In the genomic region with DNA sequence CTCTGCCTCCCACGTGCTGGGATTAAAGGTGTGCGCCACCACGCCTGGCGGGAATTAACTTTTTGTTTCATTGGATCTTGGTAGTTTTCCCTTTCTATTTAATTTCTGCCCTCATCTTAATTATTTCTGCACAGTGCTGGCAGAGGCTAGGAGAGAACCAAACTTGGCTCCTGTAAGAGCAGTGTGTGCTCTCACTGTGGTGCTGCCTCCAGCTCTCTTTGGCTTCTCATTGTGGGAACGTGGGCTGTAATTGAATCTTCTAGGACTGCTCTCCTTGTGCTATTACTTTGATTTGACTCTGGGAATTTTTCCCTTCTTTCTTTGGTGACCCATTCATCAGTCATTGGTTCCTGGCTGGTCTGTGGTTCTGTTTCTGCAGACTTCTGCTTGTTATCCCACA, we compare ENCODE assay signal across 35 mouse cellular contexts.
"Had no signal": no experiment of that assay in that cellular context is flagged by ENCODE, and none has a peak within 500 bp of the region (broad histone marks: within the 10 kb centered on the region; RNA-seq: fewer than 3 reads in every experiment).

No protein-coding gene starts in this region.

- DNase-seq: heart, postnatal 10 days; heart, postnatal 14 days; heart, postnatal 36 days; heart, postnatal 4 days; kidney, adult 11 months; kidney, adult 18-20 months; kidney, adult 2 months; kidney, adult 8-10 months; kidney, adult 9 months; kidney, postnatal 10 days; kidney, postnatal 14 days; kidney, postnatal 25 days; kidney, postnatal 36 days; kidney, postnatal 4 days; layer of hippocampus, adult 9-11 months; layer of hippocampus, postnatal 36 days had no signal

- H3K4me2 ChIP-seq: heart, embryonic 11.5 days; heart, embryonic 12.5 days; heart, embryonic 13.5 days; heart, embryonic 15.5 days; hindbrain, embryonic 12.5 days; hindbrain, embryonic 13.5 days; hindbrain, embryonic 14.5 days; hindbrain, embryonic 15.5 days; intestine, embryonic 15.5 days; kidney, embryonic 15.5 days had no signal

- H3K9me3 ChIP-seq: heart, embryonic 12.5 days; heart, embryonic 13.5 days; heart, embryonic 15.5 days; hindbrain, embryonic 10.5 days; hindbrain, embryonic 12.5 days; hindbrain, embryonic 13.5 days; hindbrain, embryonic 15.5 days; intestine, embryonic 15.5 days; kidney, embryonic 15.5 days had no signal

- H3K27ac ChIP-seq: heart, embryonic 13.5 days; heart, embryonic 15.5 days; hindbrain, embryonic 10.5 days; hindbrain, embryonic 12.5 days; hindbrain, embryonic 13.5 days; hindbrain, embryonic 14.5 days; hindbrain, embryonic 15.5 days; hindbrain, postnatal 0 days; intestine, embryonic 15.5 days; kidney, embryonic 15.5 days; kidney, postnatal 0 days; layer of hippocampus, adult 2 months; left cerebral cortex, adult 2 months had no signal

- H3K9ac ChIP-seq: heart, embryonic 12.5 days; heart, embryonic 13.5 days; heart, embryonic 15.5 days; hindbrain, embryonic 12.5 days; hindbrain, embryonic 13.5 days; hindbrain, embryonic 14.5 days; hindbrain, embryonic 15.5 days; intestine, embryonic 15.5 days; kidney, embryonic 15.5 days had no signal

- H3K27me3 ChIP-seq: heart, embryonic 12.5 days; heart, embryonic 13.5 days; heart, embryonic 15.5 days; hindbrain, embryonic 12.5 days; hindbrain, embryonic 13.5 days; hindbrain, embryonic 15.5 days; intestine, embryonic 15.5 days; kidney, embryonic 15.5 days had no signal

- H3K4me1 ChIP-seq: hindbrain, embryonic 10.5 days; hindbrain, embryonic 12.5 days; hindbrain, embryonic 13.5 days; hindbrain, embryonic 15.5 days; intestine, embryonic 15.5 days; kidney, embryonic 15.5 days had no signal

- ATAC-seq: hindbrain, embryonic 16.5 days; hindbrain, postnatal 0 days; inflammation-experienced regulatory T-cells, adult 6 months; intestine, embryonic 15.5 days; intestine, embryonic 16.5 days; intestine, postnatal 0 days had no signal

- H3K4me3 ChIP-seq: heart, embryonic 12.5 days; heart, embryonic 13.5 days; heart, embryonic 15.5 days; hindbrain, embryonic 10.5 days; hindbrain, embryonic 12.5 days; hindbrain, embryonic 13.5 days; hindbrain, embryonic 15.5 days; intestine, embryonic 15.5 days; kidney, embryonic 15.5 days; layer of hippocampus, adult 2 months; left cerebral cortex, adult 2 months had no signal
